Mouse (Mus musculus): ENCODE measurements around the gene Rtcb.

Gene Rtcb

GRCm38 (mm10) chr10:85957464-85957950 lies at the start of gene Rtcb:
Rtcb (minus strand) TSS chr10:85957823.
- DNase-seq (ENCODE audit: low spot score in 2 of 2): peak; percentile 98 to 100

- no peak for DNase-seq (ENCODE audit: low spot score in 2 of 2)
Measured at GRCm38 (mm10) chr10:86006455-86006854, 48.8 kb upstream of the Rtcb start.

- DNase-seq (ENCODE audit: low spot score in 2 of 2): no peak
Measured at GRCm38 (mm10) chr10:86000447-86000846, 42.8 kb upstream of the Rtcb start.

GRCm38 (mm10) chr10:85994543-85995104 lies 37.0 kb upstream of the Rtcb start:
- no peak for DNase-seq (ENCODE audit: low spot score in 2 of 2)

- DNase-seq (ENCODE audit: low spot score in 2 of 2): no peak
Measured at GRCm38 (mm10) chr10:85993836-85994235, 36.2 kb upstream of the Rtcb start.

GRCm38 (mm10) chr10:85992412-85992811 lies 34.8 kb upstream of the Rtcb start:
- DNase-seq (ENCODE audit: low spot score in 2 of 2): no peak

GRCm38 (mm10) chr10:85989412-85990115 lies 31.9 kb upstream of the Rtcb start:
- DNase-seq (ENCODE audit: low spot score in 2 of 2): no peak

GRCm38 (mm10) chr10:85972915-85973314 lies 15.3 kb upstream of the Rtcb start:
- DNase-seq (ENCODE audit: low spot score in 2 of 2): peak; percentile 7 to 15

GRCm38 (mm10) chr10:85971826-85972225 lies 14.2 kb upstream of the Rtcb start:
- DNase-seq (ENCODE audit: low spot score in 2 of 2): no peak

- no peak for DNase-seq (ENCODE audit: low spot score in 2 of 2)
Measured at GRCm38 (mm10) chr10:85969894-85970620, 12.4 kb upstream of the Rtcb start.

GRCm38 (mm10) chr10:85968731-85969130 lies 11.1 kb upstream of the Rtcb start:
- no peak for DNase-seq (ENCODE audit: low spot score in 2 of 2)

- DNase-seq (ENCODE audit: low spot score in 2 of 2): peak; percentile 92 to 94
Measured at GRCm38 (mm10) chr10:85968157-85968634, 10.6 kb upstream of the Rtcb start.

- peak in 1 of 2 experiments; percentile 4 for DNase-seq (ENCODE audit: low spot score in 2 of 2)
Measured at GRCm38 (mm10) chr10:85967411-85968156, 10.0 kb upstream of the Rtcb start.

- no peak for DNase-seq (ENCODE audit: low spot score in 2 of 2)
Measured at GRCm38 (mm10) chr10:85966476-85966875, 8.9 kb upstream of the Rtcb start.

GRCm38 (mm10) chr10:85964316-85964715 lies 6.7 kb upstream of the Rtcb start:
- no peak for DNase-seq (ENCODE audit: low spot score in 2 of 2)

- DNase-seq (ENCODE audit: low spot score in 2 of 2): no peak
Measured at GRCm38 (mm10) chr10:85962897-85963296, 5.3 kb upstream of the Rtcb start.

GRCm38 (mm10) chr10:85956871-85957419 lies 678 bp downstream of the Rtcb start:
- no peak for DNase-seq (ENCODE audit: low spot score in 2 of 2)

GRCm38 (mm10) chr10:85954429-85954828 lies 3.2 kb downstream of the Rtcb start:
- DNase-seq (ENCODE audit: low spot score in 2 of 2): no peak

- no peak for DNase-seq (ENCODE audit: low spot score in 2 of 2)
Measured at GRCm38 (mm10) chr10:85953401-85953800, 4.2 kb downstream of the Rtcb start.

GRCm38 (mm10) chr10:85951765-85952443 lies 5.7 kb downstream of the Rtcb start:
- DNase-seq (ENCODE audit: low spot score in 2 of 2): no peak
